Comparison of ENCODE assay signal across 15 mouse cellular contexts in genomic region chr8:112427721-112428389, GRCm38 (mm10).
DNase-seq lines count a peak whose midpoint lies in the region; ATAC-seq and TF ChIP-seq lines count a peak whose summit lies in the region.
"Had no signal": no experiment of that assay in that cellular context is flagged by ENCODE, and none has a peak within 500 bp of the region (broad histone marks: within the 10 kb centered on the region; RNA-seq: fewer than 3 reads in every experiment).

No protein-coding gene starts in this region.

- H3K27me3 ChIP-seq in cerebellum, adult 2 months (ENCODE audit: control insufficient read depth, insufficient read depth, low read length), result no peaks in the 10 kb centered on the region
- H3K27me3 ChIP-seq in E14TG2a.4 (ENCODE audit: insufficient read depth, low read length), result no peaks in the 10 kb centered on the region
- no peaks in the 10 kb centered on the region for H3K27me3 ChIP-seq in forebrain, postnatal 0 days (ENCODE audit: insufficient read depth, low read length)
- no peaks in the 10 kb centered on the region for H3K27me3 ChIP-seq in midbrain, embryonic 13.5 days
- H3K27me3 ChIP-seq in liver, postnatal 0 days (ENCODE audit: insufficient read depth, low read length), result no peaks in the 10 kb centered on the region
- H3K27me3 ChIP-seq: liver, embryonic 13.5 days had no signal

- H3K4me1 ChIP-seq in cerebellum, adult 2 months (ENCODE audit: control insufficient read depth, insufficient read depth, low read length), result no peaks in the 10 kb centered on the region
- H3K4me1 ChIP-seq in E14TG2a.4 (replicated peaks; ENCODE audit: low read depth, low read length), result peaks cover 12% of the 10 kb centered on the region
- H3K4me1 ChIP-seq in forebrain, postnatal 0 days (ENCODE audit: insufficient read depth), result 0 out of 2 replicates have a peak, but pooled peaks cover 4% of the 10 kb centered on the region
- H3K4me1 ChIP-seq in midbrain, embryonic 13.5 days (replicated peaks), result peaks cover 22% of the 10 kb centered on the region
- no peaks in the 10 kb centered on the region for H3K4me1 ChIP-seq in liver, postnatal 0 days (ENCODE audit: insufficient read depth)
- H3K4me1 ChIP-seq: liver, embryonic 13.5 days had no signal

- ATAC-seq in forebrain, postnatal 0 days, result no peak
- ATAC-seq in midbrain, embryonic 13.5 days, result peak; percentile 53
- ATAC-seq in liver, postnatal 0 days, result no peak
- ATAC-seq: inflammation-experienced regulatory T-cells, adult 6 months had no signal

- no peaks in the 10 kb centered on the region for H3K36me3 ChIP-seq in E14TG2a.4 (ENCODE audit: insufficient read depth, low read length)
- no peaks in the 10 kb centered on the region for H3K36me3 ChIP-seq in forebrain, postnatal 0 days (ENCODE audit: insufficient read depth)
- H3K36me3 ChIP-seq in midbrain, embryonic 13.5 days, result no peaks in the 10 kb centered on the region
- no peaks in the 10 kb centered on the region for H3K36me3 ChIP-seq in liver, postnatal 0 days (replicated peaks; ENCODE audit: insufficient read depth, low read length)
- H3K36me3 ChIP-seq: limb, embryonic 10.5 days; liver, embryonic 13.5 days had no signal

- no peak overlapping the region for H3K27ac ChIP-seq in cerebellum, adult 2 months (ENCODE audit: insufficient read depth, low read length)
- no peak overlapping the region for H3K27ac ChIP-seq in forebrain, postnatal 0 days (ENCODE audit: low read depth, low read length)
- H3K27ac ChIP-seq in midbrain, embryonic 13.5 days, result peak overlapping the region; percentile 25; the same call in 1 of the 2 replicates
- H3K27ac ChIP-seq in liver, postnatal 0 days (ENCODE audit: low read depth), result no peak overlapping the region
- H3K27ac ChIP-seq: limb, embryonic 10.5 days; liver, embryonic 13.5 days had no signal

- no peak for TF ChIP-seq CTCF in cerebellum, adult 2 months (IDR thresholded peaks at IDR 0.05; ENCODE audit: borderline replicate concordance, insufficient read depth, low read depth, low read length)
- no peak for TF ChIP-seq CTCF in E14TG2a.4 (conservative IDR thresholded peaks at IDR 0.05; ENCODE audit: low read length)
- TF ChIP-seq CTCF in forebrain, postnatal 0 days (IDR thresholded peaks at IDR 0.05; ENCODE audit: low read depth), result no peak
- no peak for TF ChIP-seq CTCF in liver, postnatal 0 days (IDR thresholded peaks at IDR 0.05; ENCODE audit: low read depth)

- peak overlapping the region; percentile 13 for H3K4me3 ChIP-seq in cerebellum, adult 2 months (replicated peaks; ENCODE audit: insufficient read depth, low read depth, low read length)
- peak overlapping the region; percentile 20; the same call in 1 of the 2 replicates for H3K4me3 ChIP-seq in E14TG2a.4 (replicated peaks; ENCODE audit: low read length)
- peak overlapping the region; percentile 11; the same call in 1 of the 2 replicates for H3K4me3 ChIP-seq in forebrain, postnatal 0 days (ENCODE audit: low read depth, low read length)
- H3K4me3 ChIP-seq in midbrain, embryonic 13.5 days (replicated peaks), result peak overlapping the region; percentile 29
- H3K4me3 ChIP-seq in liver, postnatal 0 days (ENCODE audit: low read depth, low read length), result no peak overlapping the region
- H3K4me3 ChIP-seq: limb, embryonic 10.5 days; liver, embryonic 13.5 days had no signal

- TF ChIP-seq EP300 in liver, postnatal 0 days (IDR thresholded peaks at IDR 0.05; ENCODE audit: low read depth), result no peak

- 10% methylated on average over 19 of the region's 19 CpGs for WGBS in cerebellum, adult 2 months
- 21% methylated on average over 19 of the region's 19 CpGs for WGBS in forebrain, postnatal 0 days
- WGBS in midbrain, embryonic 13.5 days, result 25% methylated on average over 19 of the region's 19 CpGs
- WGBS in liver, postnatal 0 days (ENCODE audit: insufficient replicate concordance), result 62% methylated on average over 19 of the region's 19 CpGs

- DNase-seq in cerebellum, adult 2 months, result no peak
- no peak for DNase-seq in cerebellum, adult 18-20 months
- DNase-seq in forebrain, postnatal 0 days, result peak; percentile 7
- no peak for DNase-seq in heart, adult 8-10 months (ENCODE audit: low spot score)
- no peak for DNase-seq in liver, postnatal 0 days
- no peak for DNase-seq in adrenal gland, postnatal 4 days (ENCODE audit: low spot score in 2 of 2)
- DNase-seq: adrenal gland, adult 8-10 months; gastrocnemius, postnatal 25 days; liver, embryonic 13.5 days; lung, postnatal 10 days; thymus, postnatal 4 days had no signal

- H3K9me3 ChIP-seq in E14TG2a.4 (ENCODE audit: low read length), result peaks cover 6% of the 10 kb centered on the region
- H3K9me3 ChIP-seq in forebrain, postnatal 0 days (ENCODE audit: low read length), result no peaks in the 10 kb centered on the region
- H3K9me3 ChIP-seq in midbrain, embryonic 13.5 days, result no peaks in the 10 kb centered on the region; the same call in 1 of the 2 replicates
- H3K9me3 ChIP-seq in liver, postnatal 0 days (ENCODE audit: low read length), result no peaks in the 10 kb centered on the region
- H3K9me3 ChIP-seq: limb, embryonic 10.5 days had no signal

- H3K9ac ChIP-seq in forebrain, postnatal 0 days, result 0 out of 2 replicates have a peak overlapping the region, but pooled peaks have one; percentile 1
- peak overlapping the region; percentile 46; the same call in 1 of the 2 replicates for H3K9ac ChIP-seq in midbrain, embryonic 13.5 days (replicated peaks)
- H3K9ac ChIP-seq in liver, postnatal 0 days (replicated peaks), result no peak overlapping the region
- H3K9ac ChIP-seq: liver, embryonic 13.5 days had no signal

- no peak for TF ChIP-seq POLR2A in cerebellum, adult 2 months (IDR thresholded peaks at IDR 0.05; ENCODE audit: borderline replicate concordance, insufficient read depth, low read length)

- H3K4me2 ChIP-seq in forebrain, postnatal 0 days (ENCODE audit: low read depth), result peak overlapping the region; percentile 51
- peak overlapping the region; percentile 54 for H3K4me2 ChIP-seq in midbrain, embryonic 13.5 days (replicated peaks)
- H3K4me2 ChIP-seq in liver, postnatal 0 days (ENCODE audit: low read depth, low read length), result no peak overlapping the region
- H3K4me2 ChIP-seq: liver, embryonic 13.5 days had no signal
